Mouse (Mus musculus) heart, embryonic 16.5 days (tissue): ENCODE data around the gene Ptgfrn. TPM values are rescaled to one million over a fixed set of nuclear protein-coding genes. Genes with fewer than 3 reads are reported as not detected.
A peak's percentile ranks its signal among the peaks of the same experiment; 100 is the strongest.

Experiments
- ATAC-seq: fragments of 200-750 bp; cut with Nextera tagmentation; replicated peaks from 2 replicates; pipeline ENCODE4 v1.8.0; 2017; ENCODE audit warnings: moderate number of reproducible peaks; ENCODE audit not compliant: insufficient read depth, low FRiP score; ENCODE audit errors: extremely low read depth
- H3K27ac ChIP-seq: fragments of 300-500 bp; sonication (generic); 2 replicates; pipeline ENCODE4 v1.5.1; 2014; ENCODE audit warnings: mild to moderate bottlenecking, low read length, control low read depth, moderate library complexity
- H3K27me3 ChIP-seq: fragments of 300-500 bp; sonication (generic); 2 replicates; pipeline ENCODE4 v1.6.1; 2014; ENCODE audit warnings: low read length, mixed read lengths; ENCODE audit not compliant: control insufficient read depth, insufficient read depth
- H3K36me3 ChIP-seq: fragments of 300-500 bp; sonication (generic); 2 replicates; pipeline ENCODE4 v1.6.1; 2014; ENCODE audit not compliant: control insufficient read depth, insufficient read depth
- H3K4me1 ChIP-seq: fragments of 300-500 bp; sonication (generic); 2 replicates; pipeline ENCODE4 v1.6.1; 2014; ENCODE audit warnings: low read length, mixed read lengths; ENCODE audit not compliant: control insufficient read depth, insufficient read depth
- H3K4me2 ChIP-seq: fragments of 300-500 bp; sonication (generic); 2 replicates; pipeline ENCODE4 v1.6.1; 2014; ENCODE audit warnings: low read depth, mild to moderate bottlenecking, control low read depth, low read length
- H3K4me3 ChIP-seq: fragments of 300-500 bp; sonication (generic); 2 replicates; pipeline ENCODE4 v1.5.1; 2014; ENCODE audit warnings: mild to moderate bottlenecking, control low read depth, low read length
- H3K9ac ChIP-seq: fragments of 300-500 bp; sonication (generic); 2 replicates; pipeline ENCODE4 v1.6.1; 2014; ENCODE audit warnings: low read length, control low read depth
- H3K9me3 ChIP-seq: fragments of 300-500 bp; sonication (generic); replicated peaks from 2 replicates; pipeline ENCODE4 v1.6.1; 2016; ENCODE audit warnings: low read length; ENCODE audit not compliant: control insufficient read depth
- WGBS: fragments of 180-500 bp; shearing (Covaris S2); extraction: QIAGEN DNeasy Blood & Tissue Kit; methylation state at CpG from one replicate; pipeline ENCODE4 v1.1.7; 2014; 5-methylcytosine and 5-hydroxymethylcytosine counted together
- polyA plus RNA-seq: library from polyadenylated mRNA; unstranded; fragments of >200 nt; fragmentation: Nextera tagmentation; extraction: Ambion mirVana; gene quantifications from 2 replicates; pipeline ENCODE4 v1.2.1, GENCODE M21; 2015

Ptgfrn gene
- polyA plus RNA-seq, 1 experiment from 2014 or later, result 5.2 TPM

- no peaks in the 10 kb centered on the region for H3K9me3 ChIP-seq
- no peak for ATAC-seq
- H3K4me2 ChIP-seq, result no peak overlapping the region
- H3K27ac ChIP-seq, result no peak overlapping the region
- no peaks in the 10 kb centered on the region for H3K27me3 ChIP-seq
- no peaks in the 10 kb centered on the region for H3K36me3 ChIP-seq
- no peak overlapping the region for H3K9ac ChIP-seq
- no peak overlapping the region for H3K4me3 ChIP-seq
- WGBS, result 85% methylated on average over 2 of the region's 2 CpGs
- peaks cover 6% of the 10 kb centered on the region for H3K4me1 ChIP-seq
Measured at GRCm38 (mm10) chr3:101127766-101128165, 17.7 kb upstream of the Ptgfrn start.

GRCm38 (mm10) chr3:101124716-101125115 lies 14.6 kb upstream of the Ptgfrn start:
- no peak overlapping the region for H3K27ac ChIP-seq
- H3K27me3 ChIP-seq, result no peaks in the 10 kb centered on the region
- H3K4me2 ChIP-seq, result no peak overlapping the region
- H3K9me3 ChIP-seq, result no peaks in the 10 kb centered on the region
- WGBS, result 94% methylated on average over 5 of the region's 5 CpGs
- H3K9ac ChIP-seq, result no peak overlapping the region
- no peak for ATAC-seq
- no peak overlapping the region for H3K4me3 ChIP-seq
- no peaks in the 10 kb centered on the region for H3K4me1 ChIP-seq
- no peaks in the 10 kb centered on the region for H3K36me3 ChIP-seq

- H3K27ac ChIP-seq, result no peak overlapping the region
- H3K27me3 ChIP-seq, result no peaks in the 10 kb centered on the region
- H3K9me3 ChIP-seq, result no peaks in the 10 kb centered on the region
- no peaks in the 10 kb centered on the region for H3K36me3 ChIP-seq
- no peaks in the 10 kb centered on the region for H3K4me1 ChIP-seq
- no peak overlapping the region for H3K4me3 ChIP-seq
- no peak overlapping the region for H3K9ac ChIP-seq
- H3K4me2 ChIP-seq, result no peak overlapping the region
- ATAC-seq, result no peak
- WGBS, result 62% methylated on average over 3 of the region's 3 CpGs
Measured at GRCm38 (mm10) chr3:101122479-101122878, 12.4 kb upstream of the Ptgfrn start.

GRCm38 (mm10) chr3:101117774-101118173 lies 7.7 kb upstream of the Ptgfrn start:
- Histone ChIP-seq H3K4me3 (no peak overlapping the region), H3K9ac (no peak overlapping the region), H3K36me3 (no peaks in the 10 kb centered on the region), H3K4me2 (no peak overlapping the region), H3K4me1 (no peaks in the 10 kb centered on the region), H3K27me3 (no peaks in the 10 kb centered on the region), H3K9me3 (no peaks in the 10 kb centered on the region), H3K27ac (no peak overlapping the region)
- 82% methylated on average over 11 of the region's 11 CpGs for WGBS
- no peak for ATAC-seq

GRCm38 (mm10) chr3:101117386-101117749 lies 7.3 kb upstream of the Ptgfrn start:
- Histone ChIP-seq H3K27ac (no peak overlapping the region), H3K27me3 (no peaks in the 10 kb centered on the region), H3K9ac (no peak overlapping the region), H3K36me3 (no peaks in the 10 kb centered on the region), H3K4me3 (no peak overlapping the region), H3K4me2 (no peak overlapping the region), H3K9me3 (no peaks in the 10 kb centered on the region), H3K4me1 (0 out of 2 replicates have a peak, but pooled peaks cover under 1% of the 10 kb centered on the region)
- ATAC-seq, result no peak
- 85% methylated on average over 8 of the region's 8 CpGs for WGBS

GRCm38 (mm10) chr3:101116431-101117385 lies 6.6 kb upstream of the Ptgfrn start:
- WGBS, result 51% methylated on average over 25 of the region's 25 CpGs
- ATAC-seq, result no peak
- H3K27me3 ChIP-seq, result no peaks in the 10 kb centered on the region
- H3K36me3 ChIP-seq, result no peaks in the 10 kb centered on the region
- no peaks in the 10 kb centered on the region for H3K9me3 ChIP-seq
- 0 out of 2 replicates have a peak, but pooled peaks cover 3% of the 10 kb centered on the region for H3K4me1 ChIP-seq
- no peak overlapping the region for H3K9ac ChIP-seq
- no peak overlapping the region for H3K4me2 ChIP-seq
- no peak overlapping the region for H3K27ac ChIP-seq
- no peak overlapping the region for H3K4me3 ChIP-seq

- H3K4me2 ChIP-seq, result no peak overlapping the region
- H3K4me1 ChIP-seq, result peaks cover 25% of the 10 kb centered on the region
- 78% methylated on average over 5 of the region's 5 CpGs for whole genome bisulfite sequencing
- no peak for ATAC-seq
- H3K9ac ChIP-seq, result no peak overlapping the region
- H3K4me3 ChIP-seq, result no peak overlapping the region
- no peaks in the 10 kb centered on the region for H3K36me3 ChIP-seq
- no peaks in the 10 kb centered on the region for H3K9me3 ChIP-seq
- no peaks in the 10 kb centered on the region for H3K27me3 ChIP-seq
- H3K27ac ChIP-seq, result no peak overlapping the region
Measured at GRCm38 (mm10) chr3:101112518-101112894, 2.4 kb upstream of the Ptgfrn start.

GRCm38 (mm10) chr3:101111848-101112517 lies 1.9 kb upstream of the Ptgfrn start:
- no peak overlapping the region for H3K4me2 ChIP-seq
- peaks cover 25% of the 10 kb centered on the region for H3K4me1 ChIP-seq
- H3K4me3 ChIP-seq, result no peak overlapping the region
- H3K9ac ChIP-seq, result no peak overlapping the region
- no peaks in the 10 kb centered on the region for H3K9me3 ChIP-seq
- H3K27ac ChIP-seq, result no peak overlapping the region
- no peaks in the 10 kb centered on the region for H3K36me3 ChIP-seq
- ATAC-seq, result no peak
- H3K27me3 ChIP-seq, result no peaks in the 10 kb centered on the region
- WGBS, result 52% methylated on average over 7 of the region's 7 CpGs

GRCm38 (mm10) chr3:101111321-101111720 lies 1.2 kb upstream of the Ptgfrn start:
- H3K9me3 ChIP-seq, result no peaks in the 10 kb centered on the region
- no peaks in the 10 kb centered on the region for H3K36me3 ChIP-seq
- ATAC-seq, result no peak
- H3K4me1 ChIP-seq, result peaks cover 25% of the 10 kb centered on the region
- H3K4me3 ChIP-seq, result no peak overlapping the region
- no peak overlapping the region for H3K9ac ChIP-seq
- no peak overlapping the region for H3K4me2 ChIP-seq
- peak overlapping the region; percentile 95 for H3K27ac ChIP-seq
- no peaks in the 10 kb centered on the region for H3K27me3 ChIP-seq
- 68% methylated on average over 10 of the region's 10 CpGs for WGBS
